Mouse (Mus musculus) hindbrain, embryonic 16.5 days (tissue): ENCODE measurements at regions not wholly inside any gene's neighbourhood (a gene's known extent, or its start where the extent isn't known, plus 50 kb on each side); places are given as distances from the start of the nearest gene placed in this dataset.

ENCODE experiments used
- ATAC-seq: fragments of 200-750 bp; cut with Nextera tagmentation; 2 replicates; pipeline ENCODE4 v1.8.0; 2017; ENCODE audit warnings: moderate TSS enrichment, moderate library complexity
- H3K27ac ChIP-seq: fragments of 300-500 bp; sonication (generic); 2 replicates; pipeline ENCODE4 v1.5.1; 2014; ENCODE audit warnings: low read depth, mild to moderate bottlenecking, control low read depth, low read length, moderate library complexity
- H3K27me3 ChIP-seq: fragments of 300-500 bp; sonication (generic); replicated peaks from 2 replicates; pipeline ENCODE4 v1.6.1; 2014; ENCODE audit warnings: low read length; ENCODE audit not compliant: control insufficient read depth, insufficient read depth
- H3K36me3 ChIP-seq: fragments of 300-500 bp; sonication (generic); 2 replicates; pipeline ENCODE4 v1.6.1; 2014; ENCODE audit warnings: mild to moderate bottlenecking, low read length, moderate library complexity, mixed read lengths; ENCODE audit not compliant: control insufficient read depth, insufficient read depth
- H3K4me1 ChIP-seq: fragments of 300-500 bp; sonication (generic); 2 replicates; pipeline ENCODE4 v1.6.1; 2014; ENCODE audit warnings: low read depth, low read length; ENCODE audit not compliant: control insufficient read depth, insufficient read depth
- H3K4me2 ChIP-seq: fragments of 300-500 bp; sonication (generic); 2 replicates; pipeline ENCODE4 v1.6.1; 2014; ENCODE audit warnings: mild to moderate bottlenecking, low read length, control low read depth, moderate library complexity
- H3K4me3 ChIP-seq: fragments of 300-500 bp; sonication (generic); 2 replicates; pipeline ENCODE4 v1.5.1; 2014; ENCODE audit warnings: mild to moderate bottlenecking, low read length, control low read depth, moderate library complexity
- H3K9ac ChIP-seq: fragments of 300-500 bp; sonication (generic); 2 replicates; pipeline ENCODE4 v1.6.1; 2014; ENCODE audit warnings: low read depth, mild to moderate bottlenecking, control low read depth, low read length, moderate library complexity
- H3K9me3 ChIP-seq: fragments of 300-500 bp; sonication (generic); 2 replicates; pipeline ENCODE4 v1.6.1; 2014; ENCODE audit warnings: mild to moderate bottlenecking, low read length, moderate library complexity; ENCODE audit not compliant: control insufficient read depth
- WGBS: fragments of 180-500 bp; shearing (Covaris S2); extraction: QIAGEN DNeasy Blood & Tissue Kit; methylation state at CpG from one replicate; pipeline ENCODE4 v1.1.7; 2014; 5-methylcytosine and 5-hydroxymethylcytosine counted together

GRCm38 (mm10) chr8:39695331-39695730 is 979.5 kb upstream of the Adam24 start:
- no peak for ATAC-seq
- Histone ChIP-seq H3K9me3 (no peaks in the 10 kb centered on the region), H3K4me3 (no peak overlapping the region), H3K9ac (no peak overlapping the region), H3K27me3 (no peaks in the 10 kb centered on the region), H3K27ac (no peak overlapping the region), H3K4me2 (no peak overlapping the region), H3K4me1 (no peaks in the 10 kb centered on the region), H3K36me3 (no peaks in the 10 kb centered on the region)
- 78% methylated on average over 3 of the region's 3 CpGs for WGBS

- no peak for ATAC-seq
- Histone ChIP-seq H3K4me1 (no peaks in the 10 kb centered on the region), H3K4me2 (no peak overlapping the region), H3K36me3 (no peaks in the 10 kb centered on the region), H3K9me3 (no peaks in the 10 kb centered on the region), H3K9ac (no peak overlapping the region), H3K27me3 (no peaks in the 10 kb centered on the region), H3K27ac (no peak overlapping the region), H3K4me3 (no peak overlapping the region)
- WGBS = 89% methylated on average over 1 of the region's 1 CpGs
These were observed 969.0 kb upstream of the Adam24 start for GRCm38 (mm10) chr8:39705843-39706242.

- Histone ChIP-seq H3K9ac (no peak overlapping the region), H3K27me3 (no peaks in the 10 kb centered on the region), H3K36me3 (no peaks in the 10 kb centered on the region), H3K4me3 (no peak overlapping the region), H3K4me2 (no peak overlapping the region), H3K27ac (no peak overlapping the region), H3K9me3 (no peaks in the 10 kb centered on the region), H3K4me1 (no peaks in the 10 kb centered on the region)
- no peak for ATAC-seq
These were observed 932.5 kb upstream of the Adam24 start for GRCm38 (mm10) chr8:39742377-39742776.

- Histone ChIP-seq H3K27me3 (no peaks in the 10 kb centered on the region), H3K27ac (no peak overlapping the region), H3K4me1 (no peaks in the 10 kb centered on the region), H3K9me3 (no peaks in the 10 kb centered on the region), H3K4me3 (no peak overlapping the region), H3K4me2 (no peak overlapping the region), H3K36me3 (no peaks in the 10 kb centered on the region), H3K9ac (no peak overlapping the region)
- ATAC-seq = peak; percentile 68; the same call in 1 of the 2 replicates
- 74% methylated on average over 5 of the region's 5 CpGs for WGBS
These were observed 928.7 kb upstream of the Adam24 start for GRCm38 (mm10) chr8:39746225-39746624.

- Histone ChIP-seq H3K27ac (no peak overlapping the region), H3K4me3 (no peak overlapping the region), H3K4me2 (no peak overlapping the region), H3K9ac (no peak overlapping the region), H3K27me3 (no peaks in the 10 kb centered on the region), H3K36me3 (no peaks in the 10 kb centered on the region), H3K9me3 (no peaks in the 10 kb centered on the region), H3K4me1 (no peaks in the 10 kb centered on the region)
- no peak for ATAC-seq
These were observed 915.0 kb upstream of the Adam24 start for GRCm38 (mm10) chr8:39759905-39760304.

GRCm38 (mm10) chr8:39779449-39779848 is 895.4 kb upstream of the Adam24 start:
- H3K4me2 ChIP-seq = no peak overlapping the region
- H3K9ac ChIP-seq = no peak overlapping the region
- H3K27me3 ChIP-seq = no peaks in the 10 kb centered on the region
- H3K36me3 ChIP-seq = no peaks in the 10 kb centered on the region
- no peaks in the 10 kb centered on the region for H3K4me1 ChIP-seq
- peak; percentile 74 for ATAC-seq
- no peak overlapping the region for H3K4me3 ChIP-seq
- no peak overlapping the region for H3K27ac ChIP-seq
- no peaks in the 10 kb centered on the region for H3K9me3 ChIP-seq
- 50% methylated on average over 6 of the region's 6 CpGs for WGBS

GRCm38 (mm10) chr8:39780169-39780568 is 894.7 kb upstream of the Adam24 start:
- Histone ChIP-seq H3K4me1 (no peaks in the 10 kb centered on the region), H3K9ac (no peak overlapping the region), H3K4me2 (no peak overlapping the region), H3K4me3 (no peak overlapping the region), H3K36me3 (no peaks in the 10 kb centered on the region), H3K9me3 (no peaks in the 10 kb centered on the region), H3K27me3 (no peaks in the 10 kb centered on the region), H3K27ac (no peak overlapping the region)
- 87% methylated on average over 4 of the region's 4 CpGs for WGBS
- ATAC-seq = no peak

GRCm38 (mm10) chr8:39781424-39782161 is 893.3 kb upstream of the Adam24 start:
- Histone ChIP-seq H3K9me3 (no peaks in the 10 kb centered on the region), H3K4me2 (no peak overlapping the region), H3K36me3 (no peaks in the 10 kb centered on the region), H3K27ac (no peak overlapping the region), H3K9ac (no peak overlapping the region), H3K4me3 (no peak overlapping the region), H3K4me1 (no peaks in the 10 kb centered on the region), H3K27me3 (no peaks in the 10 kb centered on the region)
- no peak for ATAC-seq
- WGBS = 86% methylated on average over 3 of the region's 3 CpGs

GRCm38 (mm10) chr8:39782162-39782530 is 892.7 kb upstream of the Adam24 start:
- H3K36me3 ChIP-seq = no peaks in the 10 kb centered on the region
- H3K4me3 ChIP-seq = no peak overlapping the region
- H3K4me1 ChIP-seq = no peaks in the 10 kb centered on the region
- H3K9me3 ChIP-seq = no peaks in the 10 kb centered on the region
- no peak overlapping the region for H3K9ac ChIP-seq
- no peak for ATAC-seq
- H3K4me2 ChIP-seq = no peak overlapping the region
- WGBS = 76% methylated on average over 2 of the region's 2 CpGs
- H3K27ac ChIP-seq = no peak overlapping the region
- H3K27me3 ChIP-seq = no peaks in the 10 kb centered on the region
